Mouse (Mus musculus) heart, postnatal 36 days (tissue): ENCODE data around the gene Wwc2. TPM values are rescaled to one million over a fixed set of nuclear protein-coding genes. Genes with fewer than 3 reads are reported as not detected.

Experiments
- DNase-seq, 2 experiments: peaks; one replicate each; pipeline ENCODE4 v3.0.0; 2021 to 2022
- intact Hi-C: fragments of 180-260 bp; cut with DNase I; formaldehyde crosslinking; loops from one replicate; pipeline ENCODE4 v1.15.1; 2025
- total RNA-seq, 2 experiments: library from RNA; stranded (reverse); gene quantifications; 2 replicates each; pipeline ENCODE4 v1.2.3; 2021

Gene Wwc2
- total RNA-seq, 2 experiments from 2014 or later = 26.1 to 28.3 TPM

DNA sequence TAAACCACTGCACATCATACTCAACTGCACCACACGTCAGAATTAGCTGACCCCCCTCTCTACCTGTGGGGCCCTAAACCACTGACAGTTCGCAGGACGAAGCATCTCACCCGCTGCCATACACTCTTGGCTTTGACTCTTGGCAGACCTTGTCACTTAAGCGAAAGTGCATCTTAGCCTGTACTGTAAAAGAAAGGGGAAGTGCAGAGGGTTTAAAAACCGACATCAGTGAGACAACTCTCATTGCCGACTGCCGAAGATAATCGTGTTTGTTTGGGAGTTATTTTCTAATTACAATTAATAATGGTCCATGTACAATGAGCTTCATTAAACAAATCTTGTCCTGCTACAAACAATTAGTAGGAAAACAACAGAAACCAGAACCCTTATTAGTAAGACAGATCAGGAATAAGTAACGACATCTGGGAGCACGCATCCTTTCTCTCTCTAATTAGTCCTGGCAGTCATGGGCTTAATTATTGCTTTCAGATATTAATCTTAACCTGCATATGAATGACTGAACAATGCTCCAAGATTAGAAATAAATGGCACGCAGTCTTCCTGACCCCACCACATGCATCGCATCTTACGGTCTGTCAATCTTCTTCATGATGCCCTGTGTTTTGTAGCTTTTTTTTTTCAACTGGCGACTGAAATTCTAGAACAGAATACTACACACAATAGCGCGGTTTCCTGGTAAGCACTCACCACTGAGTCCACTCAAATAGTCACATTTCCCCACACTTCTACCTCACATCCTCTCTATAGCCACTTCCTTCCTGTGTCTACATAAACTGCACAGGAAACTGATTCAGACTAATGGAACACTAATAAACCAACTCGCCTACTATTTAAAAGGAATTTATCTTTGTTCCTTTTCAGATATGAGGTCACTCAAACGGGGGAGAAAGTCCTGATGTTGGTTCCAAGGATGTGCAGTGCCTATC is 42.8 kb downstream of the Wwc2 start:
- intact Hi-C loops = loop anchor here (5.0 kb wide), 1 partner anchor 39 kb away; no protein-coding TSS in a partner anchor
- DNase-seq = no peak

DNA sequence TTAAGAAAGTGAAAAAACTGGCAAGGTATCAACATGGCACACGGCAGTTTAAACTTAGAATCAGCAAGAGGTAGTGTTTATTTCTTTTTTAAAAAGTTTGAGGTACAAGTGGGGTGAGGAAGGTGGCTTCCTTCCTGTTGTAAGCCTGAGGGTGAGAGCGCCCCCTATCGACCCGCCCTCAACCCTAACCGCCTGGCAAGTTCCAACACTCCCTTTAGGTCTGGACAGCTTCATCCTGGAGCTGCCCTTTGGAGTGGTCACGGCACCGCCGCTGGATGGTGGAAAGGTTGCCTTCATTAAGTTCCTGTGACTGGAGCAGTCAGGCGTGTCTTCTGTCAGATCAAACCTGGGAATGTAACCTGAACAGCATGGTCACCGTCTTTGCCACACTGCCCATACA is 47.7 kb downstream of the Wwc2 start:
- DNase-seq = no peak
- intact Hi-C loops = no loop called here

DNA sequence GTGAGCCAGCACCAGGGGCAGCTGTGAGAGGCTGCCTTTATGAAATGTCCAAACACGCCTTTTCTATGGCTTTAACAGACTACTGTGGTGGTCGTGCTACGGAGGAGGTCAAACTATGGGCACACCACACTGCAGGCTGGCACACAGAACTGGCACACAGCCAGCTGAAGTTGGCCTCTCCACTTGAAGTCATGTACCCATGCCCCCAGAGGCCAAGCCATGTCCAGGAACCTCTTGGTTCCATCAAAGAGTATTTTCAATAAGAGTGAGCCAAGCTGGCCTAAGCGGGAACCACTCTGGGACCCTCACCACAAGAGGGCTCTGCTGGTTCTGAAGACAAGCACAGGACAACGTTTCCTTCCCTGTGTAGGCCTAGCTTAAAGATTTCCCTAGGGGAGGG is 49.7 kb downstream of the Wwc2 start:
- intact Hi-C loops = no loop called here

DNA sequence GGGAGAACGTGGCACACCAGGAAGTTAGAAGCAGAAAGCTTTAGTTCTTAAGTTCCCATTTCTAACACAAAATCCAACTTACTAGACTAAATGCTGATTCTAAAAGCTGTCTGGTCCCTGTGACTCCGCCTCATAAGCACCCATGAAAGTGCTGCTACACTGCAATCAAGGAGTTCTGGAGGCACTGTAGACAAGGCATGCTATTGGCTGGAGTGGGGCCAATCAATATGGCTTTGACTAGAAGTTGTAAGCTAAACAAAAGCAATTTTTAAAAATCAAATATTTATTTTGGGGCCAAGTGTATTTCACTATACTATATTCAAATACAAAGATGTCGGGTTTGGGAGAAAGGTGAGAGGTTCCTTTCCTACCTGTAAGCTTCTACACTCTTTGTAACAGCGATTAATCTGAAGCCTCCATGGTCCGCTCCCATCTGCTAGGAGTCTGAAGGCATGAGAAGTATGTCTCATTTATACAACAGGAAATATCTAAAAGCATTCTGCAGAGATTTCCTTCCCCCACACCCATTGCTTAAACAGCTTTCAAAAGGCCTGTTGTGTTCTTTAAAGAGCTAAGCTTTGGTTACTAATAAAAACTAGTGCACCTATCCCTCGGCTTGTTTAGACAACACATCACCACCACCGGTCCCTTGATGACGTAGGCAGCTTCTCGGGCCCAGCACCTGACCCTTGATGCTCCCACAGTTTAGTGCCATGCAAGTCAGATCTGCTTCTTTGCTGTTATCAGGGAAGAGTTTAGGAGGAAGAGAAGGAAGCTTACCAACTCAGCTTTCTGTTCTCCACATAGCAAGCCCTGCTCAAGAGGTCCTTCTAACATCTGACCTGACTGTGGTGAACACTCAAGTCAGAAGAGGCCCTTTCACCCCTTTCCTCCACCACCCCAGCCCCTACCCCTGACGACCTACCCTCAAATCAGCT is 50.5 kb downstream of the Wwc2 start:
- no peak for DNase-seq
- intact Hi-C loops = no loop called here

More for the DNA sequence above, 49.7 kb downstream of the Wwc2 start:
- DNase-seq = peak in 1 of 2 experiments; percentile 39

DNA sequence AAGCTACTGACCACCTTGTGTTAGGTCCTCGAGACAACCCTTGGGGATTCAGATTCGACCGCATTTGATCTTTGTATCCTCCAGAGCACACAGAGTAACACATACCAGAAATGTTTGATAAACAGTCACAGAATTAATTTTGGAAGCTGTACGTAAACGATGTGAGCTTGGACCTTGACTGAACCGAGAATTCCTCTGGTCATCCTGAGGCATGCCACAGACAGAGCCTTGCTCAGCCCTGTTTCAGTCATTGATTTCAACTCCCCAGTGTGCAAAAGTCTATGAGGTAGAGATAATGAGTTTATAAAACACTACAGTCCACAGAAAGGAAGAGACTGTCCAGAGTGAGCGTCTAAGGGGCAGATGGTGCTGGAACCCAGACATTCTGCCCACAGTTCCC is 51.5 kb downstream of the Wwc2 start:
- intact Hi-C loops = no loop called here
- DNase-seq = no peak

DNA sequence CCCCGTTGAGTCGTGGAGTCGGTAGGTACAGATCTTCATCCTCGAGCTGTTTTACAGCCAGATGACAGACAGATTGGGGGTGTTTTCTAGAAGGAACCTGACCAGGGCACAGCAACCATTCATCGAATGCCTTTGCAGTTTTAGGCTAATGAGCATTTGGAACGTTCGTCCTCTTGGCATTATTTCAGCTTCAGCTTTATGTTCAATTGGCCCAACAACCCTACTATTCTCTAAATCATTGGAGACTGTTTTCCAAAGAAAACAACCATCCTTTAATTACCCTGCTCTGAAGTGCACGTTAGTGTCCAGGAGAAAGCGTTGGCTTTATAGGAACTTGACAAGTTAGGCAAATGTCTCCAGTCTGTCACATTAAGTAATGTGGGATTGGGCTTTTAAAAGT is 54.3 kb downstream of the Wwc2 start:
- intact Hi-C loops = no loop called here
- DNase-seq = no peak

DNA sequence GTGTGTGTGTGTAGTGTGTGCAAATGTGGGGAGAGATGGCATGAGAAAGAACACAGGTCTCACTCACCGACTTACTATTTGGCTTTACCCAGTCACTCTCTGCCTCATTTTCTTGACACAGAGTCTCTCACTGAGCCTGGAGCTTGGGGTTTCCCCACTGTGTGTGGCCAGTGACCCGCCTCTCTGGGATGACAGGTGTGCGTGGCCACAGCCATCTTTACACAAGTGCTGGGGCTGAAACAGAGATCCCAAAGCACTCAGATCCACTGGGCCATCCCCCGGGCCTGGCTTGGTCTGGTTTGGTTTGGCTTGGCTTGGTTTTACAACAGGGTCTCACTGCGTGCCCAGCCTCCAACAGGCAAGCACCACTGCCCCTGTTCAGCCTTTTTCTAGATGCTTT is 55.3 kb downstream of the Wwc2 start:
- intact Hi-C loops = no loop called here
- no peak for DNase-seq

DNA sequence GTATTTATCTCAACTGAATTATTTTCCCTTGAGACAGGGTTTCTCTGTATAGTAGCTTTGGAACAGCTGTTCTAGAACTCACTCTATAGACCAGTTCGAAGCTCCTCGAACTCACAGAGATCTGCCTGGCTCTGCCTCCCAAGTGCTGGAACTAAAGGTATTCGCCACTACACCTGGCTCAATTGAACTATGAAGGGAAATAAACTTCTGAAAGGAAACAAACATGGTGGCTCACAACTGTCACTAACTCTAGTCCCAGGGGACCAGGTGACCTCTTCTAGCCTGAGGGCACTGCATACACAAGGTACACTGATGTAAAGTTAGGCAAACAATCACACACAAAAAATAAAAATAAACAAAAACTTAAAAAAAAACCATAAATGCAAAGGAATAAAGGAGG is 57.6 kb downstream of the Wwc2 start:
- DNase-seq = no peak
- intact Hi-C loops = loop anchor here (2.0 kb wide), 1 partner anchor 84 kb away; no protein-coding TSS in a partner anchor

DNA sequence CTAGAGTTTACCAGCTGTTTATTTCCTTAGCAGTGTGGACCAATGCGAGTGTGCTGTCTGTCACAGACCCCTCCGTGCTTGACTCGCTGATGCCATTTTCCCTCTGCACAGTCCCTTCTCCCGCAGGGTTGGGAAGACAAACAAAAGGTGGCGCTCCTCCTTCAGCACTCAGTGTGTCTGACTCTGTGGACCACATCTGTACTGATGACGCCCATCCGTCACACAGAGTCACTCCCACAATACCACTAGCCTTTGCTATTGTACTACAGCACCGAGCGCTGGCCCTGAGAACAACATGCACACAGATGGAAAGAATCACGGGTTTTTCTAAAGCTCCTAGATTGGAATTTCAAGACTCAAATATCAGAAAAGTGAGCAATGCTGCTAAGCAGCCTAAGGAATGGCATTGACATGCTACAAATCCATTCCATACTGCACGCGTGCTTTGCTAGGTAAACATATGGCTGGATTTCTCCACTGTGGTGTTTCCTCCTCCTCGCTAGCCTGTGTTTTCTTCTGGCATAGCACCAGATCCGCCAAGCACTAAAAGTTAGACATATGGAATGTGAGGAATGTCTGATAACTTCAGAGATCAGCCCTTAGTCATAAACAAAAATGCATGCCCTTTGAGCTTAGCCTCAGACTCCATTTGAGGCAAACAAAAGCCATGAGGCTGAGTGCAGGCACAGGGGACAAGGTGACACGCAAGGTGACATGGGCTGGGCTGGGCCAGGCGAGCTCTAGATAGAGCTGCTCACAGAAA is 58.5 kb downstream of the Wwc2 start:
- intact Hi-C loops = loop anchor here (2.0 kb wide), 1 partner anchor 85 kb away; no protein-coding TSS in a partner anchor
- DNase-seq = no peak

DNA sequence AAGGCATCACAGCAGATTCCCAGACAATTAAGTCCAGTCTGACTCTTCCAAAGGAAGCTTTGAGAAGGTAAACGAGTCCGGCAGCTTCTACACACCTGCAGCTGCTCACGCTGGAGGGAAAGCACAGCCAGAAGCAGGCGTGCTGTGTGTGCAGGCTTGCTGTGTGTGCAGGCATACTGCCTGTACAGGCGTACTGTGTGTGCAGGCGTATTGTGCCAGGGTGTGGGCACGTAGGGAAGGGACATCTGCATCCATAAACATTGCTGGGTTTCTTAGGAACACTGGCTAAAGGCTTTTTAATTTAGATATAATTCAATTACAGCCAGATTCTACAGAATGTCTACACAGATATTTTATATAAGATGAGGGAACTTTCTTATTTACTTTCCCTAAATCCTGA is 59.4 kb downstream of the Wwc2 start:
- no peak for DNase-seq
- intact Hi-C loops = no loop called here

DNA sequence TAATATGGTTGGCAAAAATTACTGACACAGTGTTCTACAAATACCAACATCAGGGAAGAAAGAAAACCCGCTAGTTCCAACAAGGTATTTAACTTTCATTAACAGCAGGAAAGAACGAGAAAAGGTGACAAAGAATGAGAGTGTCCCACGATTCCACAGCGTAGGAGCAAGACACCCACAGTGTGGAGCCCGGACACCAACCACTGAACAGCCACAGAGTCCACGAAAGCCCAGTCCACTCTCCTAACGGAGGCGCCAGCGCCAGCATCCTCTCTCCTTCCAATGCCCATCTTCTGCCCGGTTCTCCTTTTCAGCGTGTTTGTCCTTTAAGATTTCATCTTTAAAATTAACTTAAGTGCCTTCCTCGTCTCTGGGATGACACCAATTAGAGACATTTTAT is 61.1 kb downstream of the Wwc2 start:
- intact Hi-C loops = no loop called here
- DNase-seq = no peak

DNA sequence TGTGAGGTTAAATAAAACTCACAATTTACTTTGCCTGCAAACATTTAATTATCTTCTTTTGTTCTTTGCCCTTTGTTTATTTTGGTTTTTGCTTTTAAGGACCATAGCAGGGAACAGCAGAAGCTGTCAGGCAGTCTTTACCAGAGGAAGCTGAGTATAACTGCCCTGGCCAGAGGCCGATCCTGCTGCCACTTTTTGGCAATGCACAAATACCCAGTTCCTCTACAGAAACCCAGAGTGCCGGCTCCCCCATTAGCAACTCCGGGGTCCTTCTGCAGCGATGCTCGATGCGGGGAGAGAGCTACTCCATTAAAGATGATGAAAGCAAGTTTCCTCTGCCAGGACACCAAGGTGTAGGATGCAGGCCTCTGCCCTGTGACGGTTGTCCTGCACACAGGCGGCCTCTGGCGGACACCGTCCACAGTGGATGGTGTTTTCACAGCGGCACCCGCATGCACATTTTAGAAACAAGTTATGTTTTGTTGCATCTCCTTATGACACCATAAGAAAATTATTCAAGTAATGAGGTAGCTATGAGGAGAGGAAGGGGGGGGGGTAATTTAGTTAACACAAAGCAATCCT is 62.0 kb downstream of the Wwc2 start:
- intact Hi-C loops = no loop called here
- no peak for DNase-seq

DNA sequence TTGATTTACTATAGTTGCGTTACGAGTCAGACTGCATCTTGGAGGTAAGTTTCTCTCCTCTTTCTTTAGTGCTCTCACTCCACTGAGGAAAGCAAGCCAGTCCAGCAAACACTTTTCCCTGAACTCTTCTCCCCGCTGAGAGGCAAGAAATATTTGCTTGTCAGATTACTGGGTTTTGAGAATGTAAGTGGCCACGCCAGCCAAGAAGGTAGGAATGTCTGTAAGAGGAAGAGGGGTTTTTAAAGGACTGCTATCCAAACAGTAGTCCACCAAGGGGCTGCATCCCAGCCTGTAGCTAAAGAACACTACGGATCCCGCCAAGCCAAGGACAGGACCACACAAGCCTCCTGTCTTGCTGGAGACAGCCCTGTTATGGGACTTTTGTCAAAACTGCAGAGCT is 65.8 kb downstream of the Wwc2 start:
- intact Hi-C loops = no loop called here
- no peak for DNase-seq

DNA sequence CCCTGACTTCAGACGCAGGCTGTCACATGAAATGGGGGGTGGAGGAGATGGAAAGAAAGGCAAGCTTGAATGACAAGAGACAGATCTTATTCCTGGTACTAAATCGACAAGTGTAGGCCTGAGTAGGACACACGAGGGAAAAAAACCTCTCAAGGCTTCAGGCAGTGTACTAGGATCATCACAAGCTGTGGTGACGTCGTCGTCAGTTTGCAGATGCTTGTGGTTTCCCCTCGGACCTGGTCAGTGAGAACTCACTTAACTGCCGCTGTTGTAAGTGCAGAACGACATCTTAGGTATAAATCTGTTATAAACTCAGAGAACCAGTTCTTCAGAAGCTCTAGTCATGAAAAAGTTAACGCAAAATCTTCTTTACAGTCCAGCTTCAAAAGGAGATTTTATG is 67.9 kb downstream of the Wwc2 start:
- no peak for DNase-seq
- intact Hi-C loops = no loop called here

DNA sequence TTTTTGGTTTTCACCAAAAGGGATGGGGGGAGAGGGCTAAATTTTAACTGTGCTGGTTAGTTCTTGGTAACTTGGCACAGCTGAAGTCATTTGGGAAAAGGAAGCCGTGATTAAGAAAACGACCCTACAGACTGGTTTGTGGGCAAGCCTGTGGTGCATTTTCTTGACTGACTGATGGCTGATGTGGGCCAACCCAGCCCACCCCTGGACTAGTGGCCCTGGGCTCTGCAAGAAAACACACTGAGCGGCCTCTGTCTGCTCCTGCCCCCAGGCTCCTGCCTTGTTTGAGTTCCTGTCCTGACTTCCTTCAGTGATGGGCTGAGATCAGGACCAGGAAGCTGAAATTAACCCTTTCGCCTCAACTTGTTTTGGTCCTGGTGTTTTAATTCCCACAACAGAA is 68.7 kb downstream of the Wwc2 start:
- DNase-seq = no peak
- intact Hi-C loops = no loop called here

DNA sequence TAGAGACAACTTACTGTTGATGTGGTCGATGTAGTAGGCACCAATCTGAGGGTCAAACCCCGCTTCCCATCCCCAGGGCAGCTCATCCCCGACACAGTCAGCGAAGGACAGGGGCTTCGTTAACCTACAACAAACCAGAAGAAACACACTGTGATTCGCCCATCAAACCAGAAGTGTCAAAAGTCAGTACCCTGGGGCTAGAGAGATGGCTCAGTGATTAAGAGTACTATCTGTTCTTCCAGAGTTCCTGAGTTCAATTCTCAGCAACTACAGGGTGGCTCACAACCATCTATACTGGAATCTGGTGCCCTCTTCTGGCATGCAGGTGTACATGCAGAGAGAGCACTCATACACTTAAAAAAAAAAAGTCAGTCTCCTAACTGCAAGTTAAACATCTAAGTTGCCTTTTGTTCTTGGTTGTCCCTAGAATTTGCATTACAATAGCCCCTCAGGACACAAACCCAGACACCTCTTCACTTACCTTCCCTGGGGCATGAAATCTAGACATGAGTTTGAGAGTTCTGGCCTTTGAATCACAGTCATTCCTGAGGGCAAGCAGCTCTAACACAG is 70.1 kb downstream of the Wwc2 start:
- intact Hi-C loops = no loop called here
- no peak for DNase-seq

DNA sequence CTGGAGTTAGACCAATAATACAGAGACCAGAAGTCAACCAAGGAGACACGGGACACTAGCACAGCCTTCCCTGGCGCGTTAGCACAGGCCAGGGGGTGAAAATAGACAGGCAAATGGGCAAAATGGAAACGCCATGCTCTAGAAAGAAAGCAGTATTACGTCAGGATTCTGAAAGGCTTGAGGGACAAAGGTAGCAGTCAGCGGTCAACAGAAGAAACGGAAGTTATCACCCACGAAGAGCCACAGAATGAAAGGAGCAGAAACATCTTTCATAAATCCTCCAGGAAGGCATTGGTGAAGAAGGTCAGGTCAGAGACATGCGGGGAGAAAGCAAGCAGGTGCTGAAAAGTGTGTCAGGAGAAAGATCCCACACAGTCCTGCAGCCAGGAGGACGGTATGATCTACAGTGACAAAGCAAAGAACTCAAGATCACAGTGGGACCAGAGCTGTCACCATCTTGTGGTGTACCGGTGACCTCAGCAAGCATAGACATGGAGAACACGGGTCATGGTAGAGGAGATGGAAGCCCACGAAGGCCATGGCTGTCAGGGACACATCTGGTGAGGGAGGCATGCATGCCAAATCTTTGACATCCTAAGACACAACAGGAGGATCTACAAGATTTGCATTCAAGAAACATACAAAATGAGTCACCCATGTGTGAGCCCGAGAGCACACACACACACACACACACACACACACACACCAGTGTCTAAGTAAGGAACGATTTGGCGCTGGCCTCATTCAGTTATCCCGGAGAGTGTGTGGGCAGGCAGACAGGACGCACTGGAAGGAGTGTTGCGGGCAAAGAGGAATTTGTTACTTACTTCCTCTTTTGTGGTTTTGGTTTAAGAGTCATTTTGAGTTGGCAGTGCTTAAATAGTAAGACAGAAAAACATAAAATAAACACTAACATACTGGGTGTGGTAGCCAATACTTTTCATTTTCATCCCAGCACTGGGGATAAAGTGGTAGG is 73.4 kb downstream of the Wwc2 start:
- DNase-seq = no peak
- intact Hi-C loops = loop anchor here (1.0 kb wide), 1 partner anchor 11 kb away; no protein-coding TSS in a partner anchor

DNA sequence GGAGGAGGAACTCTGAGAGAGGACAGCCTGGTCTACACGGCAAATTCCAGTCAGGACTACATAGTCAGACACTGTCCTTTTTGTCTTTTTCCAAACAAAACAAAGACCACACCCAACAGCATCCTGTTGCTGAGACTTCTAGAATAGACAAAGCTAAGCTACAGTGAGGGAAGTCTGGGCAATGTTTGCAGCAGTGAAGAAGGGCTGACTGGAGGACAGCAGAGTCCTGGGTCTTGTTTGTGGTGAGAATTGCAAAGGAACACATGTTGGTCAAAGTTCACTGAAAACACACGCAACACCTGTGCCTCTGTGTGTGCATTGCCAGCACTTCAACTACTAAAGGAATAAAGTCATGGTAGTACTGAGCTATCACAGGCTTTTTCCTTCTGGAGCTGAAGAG is 75.2 kb downstream of the Wwc2 start:
- no peak for DNase-seq
- intact Hi-C loops = no loop called here

DNA sequence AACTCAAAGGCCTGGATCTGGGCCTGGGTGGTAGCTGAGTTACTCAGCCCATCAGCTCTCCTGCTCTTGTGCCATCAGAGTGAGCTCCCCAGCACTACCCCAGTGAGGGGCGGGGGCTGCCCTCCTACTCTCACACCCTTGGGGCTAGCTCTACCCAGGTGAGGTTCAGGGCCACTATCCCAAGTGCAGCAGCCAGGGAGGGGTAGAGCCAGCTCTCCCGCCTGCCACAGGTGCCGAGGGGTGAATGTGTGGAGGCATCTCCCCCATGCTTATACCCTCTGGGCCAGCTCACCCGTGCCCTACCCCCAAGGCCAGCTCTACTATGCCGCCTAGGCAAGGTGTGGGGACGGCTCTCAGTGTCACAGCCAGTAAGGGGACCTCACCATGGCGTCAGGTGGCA is 75.8 kb downstream of the Wwc2 start:
- intact Hi-C loops = no loop called here
- DNase-seq = no peak
